Mouse (Mus musculus) lung, adult 18-20 months (tissue): ENCODE measurements at regions not wholly inside any gene's neighbourhood (a gene's known extent, or its start where the extent isn't known, plus 50 kb on each side); places are given as distances from the start of the nearest gene placed in this dataset.
"Not testable (repeated sequence)": the region's sequence is repeated elsewhere in the genome, so short reads cannot be mapped to it uniquely, and the experiment has no call there.

Source experiments
- DNase-seq, 2 experiments: peaks; one replicate each; pipeline ENCODE4 v3.0.0; 2022; ENCODE audit warnings: mixed read lengths in 2 of 2

- DNase-seq = no peak
These were observed 306.3 kb upstream of the 3110018I06Rik start for GRCm38 (mm10) chr12:107182091-107182655.

GRCm38 (mm10) chr12:107183283-107183682 lies 305.1 kb upstream of the 3110018I06Rik start:
- no peak for DNase-seq

- no peak for DNase-seq
These were observed 304.0 kb upstream of the 3110018I06Rik start for GRCm38 (mm10) chr12:107184426-107184825.

GRCm38 (mm10) chr12:107186361-107186760 lies 302.1 kb upstream of the 3110018I06Rik start:
- DNase-seq = no peak

- DNase-seq = no peak
These were observed 300.4 kb upstream of the 3110018I06Rik start for GRCm38 (mm10) chr12:107188055-107188454.

GRCm38 (mm10) chr12:107198389-107199018 lies 289.9 kb upstream of the 3110018I06Rik start:
- no peak for DNase-seq

- DNase-seq = no peak
These were observed 287.5 kb upstream of the 3110018I06Rik start for GRCm38 (mm10) chr12:107200903-107201302.

- not testable (repeated sequence) for DNase-seq
These were observed 279.6 kb upstream of the 3110018I06Rik start for GRCm38 (mm10) chr12:107208826-107209225.

- no peak for DNase-seq
These were observed 275.6 kb upstream of the 3110018I06Rik start for GRCm38 (mm10) chr12:107212826-107213225.

- no peak for DNase-seq
These were observed 272.3 kb upstream of the 3110018I06Rik start for GRCm38 (mm10) chr12:107216119-107216518.

- no peak for DNase-seq
These were observed 267.0 kb upstream of the 3110018I06Rik start for GRCm38 (mm10) chr12:107221276-107221970.

- no peak for DNase-seq
These were observed 266.3 kb upstream of the 3110018I06Rik start for GRCm38 (mm10) chr12:107222106-107222505.

GRCm38 (mm10) chr12:107230097-107230496 lies 258.3 kb upstream of the 3110018I06Rik start:
- DNase-seq = no peak

- no peak for DNase-seq
These were observed 256.8 kb upstream of the 3110018I06Rik start for GRCm38 (mm10) chr12:107231629-107232028.

- peak in 1 of 2 experiments; percentile 9 for DNase-seq
These were observed 237.5 kb upstream of the 3110018I06Rik start for GRCm38 (mm10) chr12:107250747-107251470.

- no peak for DNase-seq
These were observed 236.5 kb upstream of the 3110018I06Rik start for GRCm38 (mm10) chr12:107251981-107252380.

GRCm38 (mm10) chr12:107262076-107262475 lies 226.4 kb upstream of the 3110018I06Rik start:
- DNase-seq = no peak

GRCm38 (mm10) chr12:107262516-107262915 lies 225.9 kb upstream of the 3110018I06Rik start:
- no peak for DNase-seq

GRCm38 (mm10) chr12:107266696-107267095 lies 221.7 kb upstream of the 3110018I06Rik start:
- DNase-seq = no peak

GRCm38 (mm10) chr12:107285622-107286021 lies 202.8 kb upstream of the 3110018I06Rik start:
- no peak for DNase-seq

- DNase-seq = no peak
These were observed 197.1 kb upstream of the 3110018I06Rik start for GRCm38 (mm10) chr12:107291377-107291776.

GRCm38 (mm10) chr12:107307094-107307740 lies 181.2 kb upstream of the 3110018I06Rik start:
- DNase-seq = no peak

GRCm38 (mm10) chr12:107315446-107315845 lies 173.0 kb upstream of the 3110018I06Rik start:
- DNase-seq = no peak
